Mouse (Mus musculus) c-Kit-positive CD71-negative TER-119-negative erythroid progenitor cells, embryonic 14.5 days (primary cell): ENCODE measurements around the gene Snrnp200.
"Not testable (repeated sequence)": the region's sequence is repeated elsewhere in the genome, so short reads cannot be mapped to it uniquely, and the experiment has no call there.

Experiments
- DNase-seq: peaks from one replicate; pipeline ENCODE4 v3.0.0-alpha.2; 2013; ENCODE audit warnings: low read depth

Snrnp200 gene

GRCm38 (mm10) chr2:127207547-127208451, at the start of gene Snrnp200, which contains the start of gene 1810024B03Rik:
Gene Snrnp200 (plus strand): TSS chr2:127208386.
Gene 1810024B03Rik (minus strand): TSS chr2:127208280.
- peak; percentile 94 for DNase-seq

- no peak for DNase-seq
Observed at GRCm38 (mm10) chr2:127165675-127166074, 42.5 kb upstream of the Snrnp200 start.

- not testable (repeated sequence) for DNase-seq
Observed at GRCm38 (mm10) chr2:127166261-127166660, 41.9 kb upstream of the Snrnp200 start.

GRCm38 (mm10) chr2:127182598-127183381, 25.4 kb upstream of the Snrnp200 start:
- peak; percentile 80 for DNase-seq

- DNase-seq, result no peak
Observed at GRCm38 (mm10) chr2:127189574-127189973, 18.6 kb upstream of the Snrnp200 start.

- DNase-seq, result peak; percentile 62
Observed at GRCm38 (mm10) chr2:127204932-127205331, 3.3 kb upstream of the Snrnp200 start.

- DNase-seq, result not testable (repeated sequence)
Observed at GRCm38 (mm10) chr2:127205936-127206335, 2.2 kb upstream of the Snrnp200 start.

GRCm38 (mm10) chr2:127206916-127207315, 1.3 kb upstream of the Snrnp200 start:
- DNase-seq, result no peak

- no peak for DNase-seq
Observed at GRCm38 (mm10) chr2:127208452-127208769, 225 bp downstream of the Snrnp200 start.

GRCm38 (mm10) chr2:127210701-127211100, 2.5 kb downstream of the Snrnp200 start:
- DNase-seq, result no peak

GRCm38 (mm10) chr2:127217746-127218145, 9.6 kb downstream of the Snrnp200 start:
- DNase-seq, result no peak

GRCm38 (mm10) chr2:127225261-127225660, 17.1 kb downstream of the Snrnp200 start:
- DNase-seq, result no peak

GRCm38 (mm10) chr2:127237897-127238610, 29.9 kb downstream of the Snrnp200 start:
- no peak for DNase-seq

GRCm38 (mm10) chr2:127240065-127240464, 31.9 kb downstream of the Snrnp200 start:
- DNase-seq, result no peak

- peak; percentile 99 for DNase-seq
Observed at GRCm38 (mm10) chr2:127247592-127248333, 39.6 kb downstream of the Snrnp200 start, which contains the start of the genes Ciao1 and Tmem127. Gene Ciao1 (minus strand): TSS chr2:127247816. Gene Tmem127 (plus strand): TSS chr2:127247908.

- DNase-seq, result no peak
Observed at GRCm38 (mm10) chr2:127248334-127249004, 40.3 kb downstream of the Snrnp200 start.

GRCm38 (mm10) chr2:127250291-127251008, 42.3 kb downstream of the Snrnp200 start:
- DNase-seq, result no peak

- DNase-seq, result no peak
Observed at GRCm38 (mm10) chr2:127251457-127251856, 43.3 kb downstream of the Snrnp200 start.

- no peak for DNase-seq
Observed at GRCm38 (mm10) chr2:127251880-127252527, 43.8 kb downstream of the Snrnp200 start.

GRCm38 (mm10) chr2:127252787-127253186, 44.6 kb downstream of the Snrnp200 start:
- DNase-seq, result no peak
